ENCODE assay signal across 24 mouse cellular contexts in genomic region chr9:121020360-121020759, GRCm38 (mm10).
"Had no signal": no experiment of that assay in that cellular context is flagged by ENCODE, and none has a peak within 500 bp of the region (broad histone marks: within the 10 kb centered on the region; RNA-seq: fewer than 3 reads in every experiment).

No protein-coding gene starts in this region.

- H3K36me3 ChIP-seq: limb, embryonic 10.5 days; limb, embryonic 13.5 days; liver, embryonic 12.5 days; liver, embryonic 15.5 days; lung, embryonic 15.5 days; midbrain, embryonic 12.5 days had no signal

- H3K27me3 ChIP-seq: limb, embryonic 13.5 days; liver, embryonic 12.5 days; liver, embryonic 15.5 days; lung, embryonic 15.5 days; midbrain, embryonic 12.5 days had no signal

- H3K4me2 ChIP-seq: limb, embryonic 13.5 days; liver, embryonic 12.5 days; liver, embryonic 15.5 days; lung, embryonic 15.5 days; midbrain, embryonic 12.5 days had no signal

- H3K9me3 ChIP-seq: limb, embryonic 10.5 days; limb, embryonic 13.5 days; liver, embryonic 15.5 days; lung, embryonic 15.5 days; midbrain, embryonic 12.5 days had no signal

- H3K9ac ChIP-seq: limb, embryonic 13.5 days; liver, embryonic 12.5 days; liver, embryonic 15.5 days; lung, embryonic 15.5 days; midbrain, embryonic 12.5 days had no signal

- ATAC-seq: intestine, postnatal 0 days; liver, embryonic 12.5 days had no signal

- H3K4me1 ChIP-seq: lung, embryonic 15.5 days had no signal

- H3K4me3 ChIP-seq: layer of hippocampus, adult 2 months; limb, embryonic 10.5 days; limb, embryonic 13.5 days; liver, embryonic 12.5 days; liver, embryonic 15.5 days; lung, embryonic 15.5 days; megakaryocyte, embryonic 14.5 days; midbrain, embryonic 12.5 days had no signal

- DNase-seq: kidney, adult 2 months; kidney, postnatal 25 days; layer of hippocampus, adult 9-11 months; liver; lung, adult 18-20 months; lung, postnatal 10 days; lung, postnatal 36 days; right cerebral cortex, adult 18-20 months; right cerebral cortex, postnatal 14 days; right cerebral cortex, postnatal 4 days; thymus, adult 2 months; thymus, postnatal 14 days; thymus, postnatal 4 days had no signal

- H3K27ac ChIP-seq: kidney, postnatal 0 days; layer of hippocampus, adult 2 months; limb, embryonic 10.5 days; limb, embryonic 13.5 days; liver, embryonic 12.5 days; liver, embryonic 15.5 days; lung, embryonic 15.5 days; stomach, postnatal 0 days had no signal
